In the genomic region with DNA sequence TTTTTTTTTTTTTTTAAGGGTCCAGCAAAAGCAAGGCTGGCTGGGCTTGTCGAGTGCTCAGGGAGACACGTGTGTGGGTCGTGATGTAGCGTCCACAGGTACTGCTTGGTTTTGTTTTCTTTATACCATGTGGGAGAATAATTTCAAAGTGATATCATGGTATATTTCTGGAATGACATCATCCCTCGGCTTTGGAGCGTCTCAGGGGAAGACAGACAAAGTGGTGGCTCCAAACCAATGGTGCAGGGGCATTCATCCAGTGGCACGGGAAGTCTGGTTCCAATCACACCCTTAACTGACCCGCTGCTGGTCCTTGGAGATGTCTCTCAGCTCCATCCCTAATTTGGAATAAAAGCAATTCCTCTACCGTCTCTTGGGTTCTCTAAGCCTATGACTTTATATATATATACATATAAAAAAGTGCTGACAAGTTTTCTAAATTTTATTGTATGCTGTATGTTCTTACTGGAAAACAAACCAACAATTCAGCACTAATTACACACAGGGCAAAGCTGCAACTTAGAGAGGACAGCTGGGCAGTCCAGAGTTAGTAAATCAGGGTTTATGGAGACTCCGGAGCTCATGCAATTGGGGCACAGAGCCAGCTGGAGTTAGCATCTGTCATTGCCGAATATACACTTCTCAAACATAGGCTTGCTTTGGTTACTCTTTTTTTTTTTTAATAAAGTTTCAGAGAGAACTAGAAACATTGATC, we compare ENCODE assay signal across 10 mouse cellular contexts.
DNase-seq lines count a peak whose midpoint lies in the region; ATAC-seq and TF ChIP-seq lines count a peak whose summit lies in the region.
"Had no signal": no experiment of that assay in that cellular context is flagged by ENCODE, and none has a peak within 500 bp of the region (broad histone marks: within the 10 kb centered on the region; RNA-seq: fewer than 3 reads in every experiment).

No protein-coding gene starts in this region.

- H3ac ChIP-seq in myocyte (ENCODE audit: control insufficient read depth, insufficient read length) = no peak overlapping the region

- H3K9ac ChIP-seq in heart, embryonic 16.5 days (ENCODE audit: low read length) = no peak overlapping the region
- no peak overlapping the region for H3K9ac ChIP-seq in limb, embryonic 14.5 days (ENCODE audit: low read depth, low read length, severe bottlenecking)
- no peak overlapping the region for H3K9ac ChIP-seq in hindbrain, embryonic 14.5 days

- H3K36me3 ChIP-seq in heart, embryonic 16.5 days (ENCODE audit: control insufficient read depth, insufficient read depth) = no peaks in the 10 kb centered on the region
- no peaks in the 10 kb centered on the region for H3K36me3 ChIP-seq in heart, embryonic 10.5 days
- H3K36me3 ChIP-seq in limb, embryonic 14.5 days (ENCODE audit: control insufficient read depth, insufficient read depth, low read length) = no peaks in the 10 kb centered on the region
- no peaks in the 10 kb centered on the region for H3K36me3 ChIP-seq in limb, embryonic 10.5 days
- H3K36me3 ChIP-seq in myocyte (ENCODE audit: control insufficient read depth, insufficient read depth) = no peaks in the 10 kb centered on the region
- no peaks in the 10 kb centered on the region for H3K36me3 ChIP-seq in hindbrain, embryonic 14.5 days (replicated peaks; ENCODE audit: control insufficient read depth, insufficient read depth)
- H3K36me3 ChIP-seq: forebrain, embryonic 10.5 days had no signal

- TF ChIP-seq POLR2A in limb, embryonic 14.5 days (IDR thresholded peaks at IDR 0.05; ENCODE audit: borderline replicate concordance, extremely low read depth, insufficient read depth, insufficient read length) = no peak
- no peak for TF ChIP-seq POLR2A in myocyte (IDR thresholded peaks at IDR 0.05; ENCODE audit: insufficient read length, low read depth)

- no peak; the same call in 1 of the 2 replicates for ATAC-seq in heart, embryonic 16.5 days (replicated peaks; ENCODE audit: extremely low read depth, insufficient read depth, low FRiP score)
- peak; percentile 55; the same call in 1 of the 2 replicates for ATAC-seq in limb, embryonic 14.5 days (ENCODE audit: low FRiP score, low read depth)
- no peak for ATAC-seq in hindbrain, embryonic 14.5 days (ENCODE audit: low FRiP score)

- H3K9me3 ChIP-seq in heart, embryonic 16.5 days (replicated peaks; ENCODE audit: control insufficient read depth, low read length) = no peaks in the 10 kb centered on the region
- H3K9me3 ChIP-seq in heart, embryonic 10.5 days = no peaks in the 10 kb centered on the region
- H3K9me3 ChIP-seq in limb, embryonic 14.5 days (ENCODE audit: control insufficient read depth, low read length) = no peaks in the 10 kb centered on the region
- H3K9me3 ChIP-seq in limb, embryonic 10.5 days (replicated peaks) = peaks cover 2% of the 10 kb centered on the region; the same call in 1 of the 2 replicates
- no peaks in the 10 kb centered on the region for H3K9me3 ChIP-seq in hindbrain, embryonic 14.5 days (ENCODE audit: control insufficient read depth, low read length)
- H3K9me3 ChIP-seq: forebrain, embryonic 10.5 days had no signal

- H3K27me3 ChIP-seq in heart, embryonic 16.5 days (ENCODE audit: control insufficient read depth, insufficient read depth, low read length) = no peaks in the 10 kb centered on the region
- H3K27me3 ChIP-seq in heart, embryonic 10.5 days (ENCODE audit: insufficient read depth, poor library complexity, severe bottlenecking) = no peaks in the 10 kb centered on the region
- H3K27me3 ChIP-seq in limb, embryonic 14.5 days (ENCODE audit: control insufficient read depth, insufficient read depth, low read length) = no peaks in the 10 kb centered on the region
- H3K27me3 ChIP-seq in limb, embryonic 10.5 days (ENCODE audit: low read depth, poor library complexity, severe bottlenecking) = no peaks in the 10 kb centered on the region
- H3K27me3 ChIP-seq in myocyte (ENCODE audit: control insufficient read depth, insufficient read depth, insufficient read length) = no peaks in the 10 kb centered on the region
- no peaks in the 10 kb centered on the region for H3K27me3 ChIP-seq in hindbrain, embryonic 14.5 days (ENCODE audit: control insufficient read depth, insufficient read depth, low read length)

- 0 out of 2 replicates have a peak, but pooled peaks cover 6% of the 10 kb centered on the region for H3K4me1 ChIP-seq in heart, embryonic 16.5 days (ENCODE audit: control insufficient read depth, insufficient read depth, low read length)
- no peaks in the 10 kb centered on the region for H3K4me1 ChIP-seq in heart, embryonic 10.5 days
- peaks cover 7% of the 10 kb centered on the region for H3K4me1 ChIP-seq in limb, embryonic 14.5 days (ENCODE audit: control insufficient read depth, insufficient read depth, low read length)
- H3K4me1 ChIP-seq in limb, embryonic 10.5 days = peaks cover 15% of the 10 kb centered on the region; the same call in 1 of the 2 replicates
- no peaks in the 10 kb centered on the region for H3K4me1 ChIP-seq in hindbrain, embryonic 14.5 days (replicated peaks; ENCODE audit: control insufficient read depth, insufficient read depth, low read length)
- H3K4me1 ChIP-seq: forebrain, embryonic 10.5 days had no signal

- no peak for DNase-seq in heart, embryonic 10.5 days (ENCODE audit: low spot score)
- peak; percentile 27 for DNase-seq in limb, embryonic 14.5 days (ENCODE audit: low spot score)
- DNase-seq in limb, embryonic 10.5 days (ENCODE audit: low spot score) = no peak
- DNase-seq in brain, adult 2 months (ENCODE audit: low read depth, low spot score) = peak; percentile 15
- no peak for DNase-seq in hindbrain, embryonic 14.5 days (ENCODE audit: low spot score)
- no peak for DNase-seq in layer of hippocampus, adult 11-12 months (ENCODE audit: low spot score)
- DNase-seq: gastrocnemius, postnatal 10 days had no signal

- no peak overlapping the region for H3K27ac ChIP-seq in heart, embryonic 16.5 days (ENCODE audit: low read length)
- H3K27ac ChIP-seq in heart, embryonic 10.5 days = no peak overlapping the region
- H3K27ac ChIP-seq in limb, embryonic 14.5 days (replicated peaks; ENCODE audit: low read depth, low read length) = no peak overlapping the region
- no peak overlapping the region for H3K27ac ChIP-seq in limb, embryonic 10.5 days
- H3K27ac ChIP-seq in hindbrain, embryonic 14.5 days = no peak overlapping the region
- H3K27ac ChIP-seq: forebrain, embryonic 10.5 days had no signal

- H3K4me3 ChIP-seq in heart, embryonic 16.5 days (ENCODE audit: low read length) = no peak overlapping the region
- no peak overlapping the region for H3K4me3 ChIP-seq in heart, embryonic 10.5 days
- no peak overlapping the region for H3K4me3 ChIP-seq in limb, embryonic 14.5 days (replicated peaks; ENCODE audit: low read length)
- no peak overlapping the region for H3K4me3 ChIP-seq in limb, embryonic 10.5 days
- no peak overlapping the region for H3K4me3 ChIP-seq in myocyte
- no peak overlapping the region for H3K4me3 ChIP-seq in hindbrain, embryonic 14.5 days (replicated peaks; ENCODE audit: low read length)
- H3K4me3 ChIP-seq: forebrain, embryonic 10.5 days had no signal

- H3K79me2 ChIP-seq in myocyte (ENCODE audit: control insufficient read depth, insufficient read depth) = no peaks in the 10 kb centered on the region

- WGBS in heart, embryonic 16.5 days = 27% methylated on average over 11 of the region's 11 CpGs
- WGBS in heart, embryonic 10.5 days = 69% methylated on average over 11 of the region's 11 CpGs
- 25% methylated on average over 11 of the region's 11 CpGs for WGBS in limb, embryonic 14.5 days
- WGBS in limb, embryonic 10.5 days = 67% methylated on average over 11 of the region's 11 CpGs
- WGBS in hindbrain, embryonic 14.5 days = 85% methylated on average over 11 of the region's 11 CpGs

- peak overlapping the region; percentile 28; the same call in 1 of the 2 replicates for H3K4me2 ChIP-seq in heart, embryonic 16.5 days (ENCODE audit: low read depth, low read length)
- no peak overlapping the region; the same call in 1 of the 2 replicates for H3K4me2 ChIP-seq in limb, embryonic 14.5 days (replicated peaks; ENCODE audit: low read depth, low read length, severe bottlenecking)
- peak overlapping the region; percentile 35 for H3K4me2 ChIP-seq in myocyte (ENCODE audit: low read depth)
- H3K4me2 ChIP-seq in hindbrain, embryonic 14.5 days (replicated peaks) = no peak overlapping the region

TF ChIP-seq in myocyte, 11 proteins besides CTCF, POLR2A, EP300 and RAD21:
- TF ChIP-seq TCF12 (IDR thresholded peaks at IDR 0.05; ENCODE audit: insufficient read depth, poor library complexity, severe bottlenecking) (no peak), REST (IDR thresholded peaks at IDR 0.05; ENCODE audit: insufficient read depth, insufficient read length) (no peak), MYOD1 (IDR thresholded peaks at IDR 0.05; ENCODE audit: control insufficient read depth in 1 of 3, insufficient read length in 2 of 3, low read depth in 2 of 3) (no peak), MYOG (IDR thresholded peaks at IDR 0.05; ENCODE audit: control insufficient read depth in 1 of 3, insufficient read depth in 1 of 3, insufficient read length in 2 of 3, low read depth in 2 of 3) (no peak), MAX (IDR thresholded peaks at IDR 0.05; ENCODE audit: low read depth) (no peak)

Comparison
In these comparisons a context has a peak if more than half of its experiments do, and no peak if none do; other contexts are left out.
1. DNase-seq: peak in limb, embryonic 14.5 days (single experiment) and brain, adult 2 months (single experiment); none in heart, embryonic 10.5 days (single experiment), limb, embryonic 10.5 days (single experiment), hindbrain, embryonic 14.5 days (single experiment) and layer of hippocampus, adult 11-12 months (single experiment).
2. H3K4me2 ChIP-seq: peak in heart, embryonic 16.5 days (single experiment) and myocyte (single experiment); none in limb, embryonic 14.5 days (single experiment) and hindbrain, embryonic 14.5 days (single experiment).